Mouse (Mus musculus): ENCODE measurements at regions not wholly inside any gene's neighbourhood (a gene's known extent, or its start where the extent isn't known, plus 50 kb on each side); places are given as distances from the start of the nearest gene placed in this dataset.

- no peak for DNase-seq (ENCODE audit: low read depth, low spot score)
Observed at GRCm38 (mm10) chr9:85126541-85126940, 186.0 kb upstream of the Gm11114 start.

DNA sequence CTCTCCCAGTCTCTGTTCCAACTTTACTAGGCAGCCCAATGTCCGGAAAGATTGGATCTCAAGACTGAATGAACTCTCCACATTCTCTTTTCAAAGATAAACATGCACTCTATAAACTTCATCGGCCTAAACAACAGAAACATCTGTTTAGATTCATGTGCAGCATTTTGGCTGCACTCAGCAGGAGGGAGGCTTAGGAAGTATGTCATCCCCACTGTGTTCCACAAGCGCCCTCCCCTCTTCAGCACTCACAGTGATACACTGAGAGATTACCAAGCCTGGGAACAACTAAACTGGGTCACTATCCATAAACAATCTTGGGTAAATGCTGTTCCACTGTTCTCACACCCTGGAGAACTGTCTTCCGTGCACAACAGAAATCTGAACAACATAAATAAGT, 185.5 kb upstream of the Gm11114 start:
- no peak for DNase-seq (ENCODE audit: low read depth, low spot score)

DNA sequence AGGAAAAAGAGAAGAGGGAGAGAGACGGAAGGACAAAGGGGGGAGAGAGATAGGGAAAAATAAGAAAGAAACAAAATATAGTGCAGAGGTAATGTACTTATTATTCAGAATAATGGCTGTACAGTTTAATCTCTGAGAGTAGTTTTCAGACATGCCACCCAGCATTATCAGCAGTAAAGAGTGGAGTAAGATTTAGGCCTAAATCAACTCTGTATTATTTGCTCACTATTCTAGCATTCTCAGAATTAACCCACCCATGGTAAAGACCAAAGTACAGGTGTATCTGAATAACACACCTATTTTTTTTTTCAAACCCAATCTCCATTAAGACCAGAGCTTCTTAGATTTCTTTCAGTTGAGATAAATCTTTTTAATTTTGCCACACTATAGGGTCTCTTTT, 177.7 kb upstream of the Gm11114 start:
- DNase-seq (ENCODE audit: low read depth, low spot score): no peak

GRCm38 (mm10) chr9:85136715-85137582, 175.6 kb upstream of the Gm11114 start:
- no peak for DNase-seq (ENCODE audit: low read depth, low spot score)

- DNase-seq (ENCODE audit: low read depth, low spot score): no peak
Observed at GRCm38 (mm10) chr9:85139891-85140290, 172.7 kb upstream of the Gm11114 start.

DNA sequence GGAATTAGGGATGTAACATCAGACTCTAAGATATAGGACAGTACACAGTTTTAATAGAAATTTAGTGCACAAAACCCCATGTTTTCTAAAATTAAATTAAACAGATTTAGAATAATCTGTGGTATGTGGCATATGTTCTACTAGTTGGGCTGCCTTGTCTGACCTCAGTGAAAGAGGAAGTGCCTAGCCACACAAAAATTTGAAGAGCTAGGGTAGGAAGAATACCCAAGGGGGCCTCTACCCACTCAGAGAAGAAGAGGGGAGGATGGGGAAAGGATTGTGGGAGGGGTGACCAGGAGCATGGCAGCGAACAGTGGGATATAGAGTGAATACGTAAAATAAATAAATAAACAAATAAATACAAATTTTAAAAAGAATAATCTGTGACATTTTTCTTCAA, 168.2 kb upstream of the Gm11114 start:
- no peak for DNase-seq (ENCODE audit: low read depth, low spot score)

- no peak for DNase-seq (ENCODE audit: low read depth, low spot score)
Observed at GRCm38 (mm10) chr9:85165632-85166031, 146.9 kb upstream of the Gm11114 start.

GRCm38 (mm10) chr9:85167243-85167642, 145.3 kb upstream of the Gm11114 start:
- no peak for DNase-seq (ENCODE audit: low read depth, low spot score)

- no peak for DNase-seq (ENCODE audit: low read depth, low spot score)
Observed at GRCm38 (mm10) chr9:85174431-85174830, 138.1 kb upstream of the Gm11114 start.

DNA sequence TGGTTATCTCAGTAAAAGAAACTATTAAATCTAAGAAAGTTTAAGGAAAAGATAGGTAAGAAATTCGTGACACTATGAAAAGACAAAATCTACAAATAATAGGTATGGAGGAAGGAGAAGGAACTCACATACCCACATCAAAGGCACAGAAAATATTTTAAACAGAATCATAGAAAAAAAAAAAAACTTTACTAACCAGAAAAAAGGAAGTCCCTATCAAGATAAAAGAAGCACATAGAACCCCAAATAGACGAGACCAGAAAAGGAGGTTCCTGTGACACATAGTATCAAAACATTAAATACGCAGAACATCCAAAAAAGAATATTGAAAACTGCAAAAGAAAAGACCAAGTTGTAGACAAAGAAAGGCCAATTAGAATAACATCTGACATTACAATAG, 111.4 kb upstream of the Gm11114 start:
- no peak for DNase-seq (ENCODE audit: low read depth, low spot score)

DNA sequence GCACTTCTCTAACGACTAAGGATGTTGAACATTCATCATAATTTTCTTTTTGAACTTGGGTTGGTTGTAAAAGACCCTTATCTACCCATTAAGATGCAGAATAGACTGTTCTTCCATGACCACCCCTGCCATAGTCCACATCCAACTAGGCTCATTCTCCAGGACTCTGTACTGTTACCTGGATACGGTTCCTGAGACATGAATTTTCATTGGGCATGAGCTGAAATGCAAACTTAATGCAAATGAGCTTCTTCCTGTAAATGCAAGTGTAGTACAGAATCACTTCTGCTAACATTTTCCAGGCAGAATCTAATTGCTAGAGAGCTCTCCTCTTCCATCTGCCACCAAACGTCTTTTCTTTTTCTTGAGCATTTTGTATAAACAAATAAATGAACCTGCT, 87.7 kb upstream of the Gm11114 start:
- DNase-seq (ENCODE audit: low read depth, low spot score): no peak
